Mouse (Mus musculus): ENCODE measurements around the gene Gm20547.

DNA sequence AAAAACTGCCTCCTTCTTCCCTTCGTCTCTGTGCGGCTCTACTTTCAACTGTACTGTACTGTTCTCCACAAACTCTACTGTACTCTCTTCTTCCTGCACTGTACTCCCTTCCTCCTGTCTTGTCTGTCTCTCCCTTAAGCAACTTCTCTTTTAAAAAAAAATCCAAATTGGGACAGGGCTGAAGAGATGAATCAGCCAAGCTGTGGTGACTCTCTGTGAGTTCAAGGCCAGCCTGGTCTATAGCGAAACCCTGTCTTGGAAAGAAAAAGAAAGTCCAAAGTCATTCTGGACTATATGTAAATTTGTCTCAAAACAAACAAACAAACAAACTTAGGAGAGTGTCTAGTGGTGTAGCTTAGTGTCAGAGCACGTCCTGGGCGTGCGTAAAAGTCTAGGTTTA, 7.5 kb downstream of the Gm20547 start:
- TF ChIP-seq CTCF (IDR thresholded peaks at IDR 0.05; ENCODE audit: borderline replicate concordance, control insufficient read depth, extremely low read depth, insufficient read depth, low read length, poor library complexity) (no peak), POLR2A (IDR thresholded peaks at IDR 0.05; ENCODE audit: control insufficient read depth, extremely low read depth, insufficient read depth, low read length, poor library complexity) (no peak)
